Mouse (Mus musculus) bone marrow macrophage, adult 2 months (primary cell): ENCODE data around the gene Sh3glb2.

Source experiments
- CTCF ChIP-seq: IDR thresholded peaks from 2 replicates; pipeline ENCODE4 v1.5.1; 2012; ENCODE audit warnings: low read depth, mild to moderate bottlenecking, low read length, moderate library complexity
- POLR2A ChIP-seq: IDR thresholded peaks from 2 replicates; pipeline ENCODE4 v1.6.1; 2012; ENCODE audit warnings: mild to moderate bottlenecking, low read depth, low read length, borderline replicate concordance

DNA sequence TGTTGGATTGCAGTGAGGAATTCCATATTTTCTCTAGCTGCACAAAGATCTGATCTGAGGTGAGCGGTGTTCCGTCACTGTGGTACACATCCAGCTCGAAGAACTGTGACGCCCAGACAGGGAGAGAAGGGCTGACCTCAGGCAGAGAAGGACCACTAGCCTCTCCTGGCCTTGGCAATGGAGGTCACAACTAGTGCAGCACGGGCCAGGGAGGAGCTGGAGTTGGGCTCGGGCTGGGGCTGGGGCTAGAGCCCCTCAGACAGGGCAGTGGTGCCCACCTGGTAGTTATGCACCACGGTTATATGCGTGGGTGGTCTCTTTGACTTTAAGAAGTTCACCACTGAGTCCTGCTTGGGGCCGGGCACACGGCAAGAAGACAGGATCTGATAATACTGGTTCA, 48.6 kb upstream of the Sh3glb2 start:
- no peak for TF ChIP-seq POLR2A
- no peak for TF ChIP-seq CTCF
